Mouse (Mus musculus): ENCODE data around the gene Dgkb. TPM values are rescaled to one million over a fixed set of nuclear protein-coding genes. Genes with fewer than 3 reads are reported as not detected.

Gene Dgkb
- polyA plus RNA-seq, 1 experiment from 2014 or later = 8.9 TPM

GRCm38 (mm10) chr12:38303841-38304240 is 486.3 kb downstream of the Dgkb start:
- no peak overlapping the region for H3K27ac ChIP-seq (ENCODE audit: low read length)
- ATAC-seq = peak; percentile 73
- no peaks in the 10 kb centered on the region; the same call in 1 of the 2 replicates for H3K4me1 ChIP-seq (ENCODE audit: control insufficient read depth, insufficient read depth, low read length)

GRCm38 (mm10) chr12:38304245-38304644 is 486.7 kb downstream of the Dgkb start:
- no peaks in the 10 kb centered on the region; the same call in 1 of the 2 replicates for H3K4me1 ChIP-seq (ENCODE audit: control insufficient read depth, insufficient read depth, low read length)
- no peak overlapping the region for H3K27ac ChIP-seq (ENCODE audit: low read length)
- no peak overlapping the region for H3K9ac ChIP-seq (ENCODE audit: low read depth, low read length)
- no peaks in the 10 kb centered on the region for H3K9me3 ChIP-seq (replicated peaks; ENCODE audit: control insufficient read depth, low read length, poor library complexity, severe bottlenecking)
- 68% methylated on average over 3 of the region's 3 CpGs for WGBS
- H3K4me2 ChIP-seq (ENCODE audit: low read length) = no peak overlapping the region
- ATAC-seq = no peak
- H3K4me3 ChIP-seq (ENCODE audit: low read depth, low read length) = no peak overlapping the region
- no peaks in the 10 kb centered on the region for H3K36me3 ChIP-seq (ENCODE audit: control insufficient read depth, insufficient read depth, low read length)
- no peaks in the 10 kb centered on the region for H3K27me3 ChIP-seq (ENCODE audit: control insufficient read depth, insufficient read depth, low read depth, low read length)

More at GRCm38 (mm10) chr12:38303841-38304240, 486.3 kb downstream of the Dgkb start:
- H3K4me2 ChIP-seq (ENCODE audit: low read length) = no peak overlapping the region
- H3K9me3 ChIP-seq (replicated peaks; ENCODE audit: control insufficient read depth, low read length, poor library complexity, severe bottlenecking) = no peaks in the 10 kb centered on the region
- no peaks in the 10 kb centered on the region for H3K27me3 ChIP-seq (ENCODE audit: control insufficient read depth, insufficient read depth, low read depth, low read length)
- no peaks in the 10 kb centered on the region for H3K36me3 ChIP-seq (ENCODE audit: control insufficient read depth, insufficient read depth, low read length)
- 11% methylated on average over 3 of the region's 3 CpGs for WGBS
- H3K4me3 ChIP-seq (ENCODE audit: low read depth, low read length) = no peak overlapping the region
- no peak overlapping the region for H3K9ac ChIP-seq (ENCODE audit: low read depth, low read length)

GRCm38 (mm10) chr12:38309885-38310284 is 492.4 kb downstream of the Dgkb start:
- H3K4me1 ChIP-seq (ENCODE audit: control insufficient read depth, insufficient read depth, low read length) = no peaks in the 10 kb centered on the region
- no peak for ATAC-seq
- no peak overlapping the region for H3K27ac ChIP-seq (ENCODE audit: low read length)
- no peak overlapping the region for H3K9ac ChIP-seq (ENCODE audit: low read depth, low read length)
- no peaks in the 10 kb centered on the region for H3K36me3 ChIP-seq (ENCODE audit: control insufficient read depth, insufficient read depth, low read length)
- H3K4me3 ChIP-seq (ENCODE audit: low read depth, low read length) = no peak overlapping the region
- no peaks in the 10 kb centered on the region for H3K9me3 ChIP-seq (replicated peaks; ENCODE audit: control insufficient read depth, low read length, poor library complexity, severe bottlenecking)
- no peak overlapping the region for H3K4me2 ChIP-seq (ENCODE audit: low read length)
- H3K27me3 ChIP-seq (ENCODE audit: control insufficient read depth, insufficient read depth, low read depth, low read length) = no peaks in the 10 kb centered on the region

- Histone ChIP-seq H3K4me1 (ENCODE audit: control insufficient read depth, insufficient read depth, low read length) (no peaks in the 10 kb centered on the region), H3K36me3 (ENCODE audit: control insufficient read depth, insufficient read depth, low read length) (no peaks in the 10 kb centered on the region), H3K4me2 (ENCODE audit: low read length) (no peak overlapping the region), H3K9me3 (replicated peaks; ENCODE audit: control insufficient read depth, low read length, poor library complexity, severe bottlenecking) (no peaks in the 10 kb centered on the region), H3K9ac (ENCODE audit: low read depth, low read length) (no peak overlapping the region), H3K27me3 (ENCODE audit: control insufficient read depth, insufficient read depth, low read depth, low read length) (no peaks in the 10 kb centered on the region), H3K4me3 (ENCODE audit: low read depth, low read length) (no peak overlapping the region), H3K27ac (ENCODE audit: low read length) (no peak overlapping the region)
- ATAC-seq = no peak
- WGBS = 21% methylated on average over 1 of the region's 1 CpGs
These were observed 510.3 kb downstream of the Dgkb start for GRCm38 (mm10) chr12:38327729-38328271.

DNA sequence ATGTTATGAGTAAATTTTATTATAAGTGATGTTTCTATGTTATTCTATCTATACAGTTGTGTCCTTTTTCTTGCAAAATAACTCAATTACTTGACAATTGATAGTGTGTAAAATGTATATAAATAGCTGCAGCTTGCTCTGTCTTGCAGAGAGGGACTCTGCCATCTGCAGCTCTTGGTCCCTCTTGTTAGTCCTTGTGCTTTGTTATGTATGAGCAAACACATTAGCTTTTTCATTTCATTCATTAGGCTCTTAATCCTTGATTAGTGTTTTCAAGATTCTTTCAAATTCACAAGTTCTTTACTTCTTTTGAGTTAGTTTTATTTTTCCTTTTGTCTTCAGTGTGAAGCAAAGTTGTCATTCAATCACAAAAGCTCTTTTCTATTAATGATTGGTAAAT is 511.3 kb downstream of the Dgkb start:
- Histone ChIP-seq H3K4me3 (ENCODE audit: low read depth, low read length) (no peak overlapping the region), H3K36me3 (ENCODE audit: control insufficient read depth, insufficient read depth, low read length) (no peaks in the 10 kb centered on the region), H3K9me3 (replicated peaks; ENCODE audit: control insufficient read depth, low read length, poor library complexity, severe bottlenecking) (no peaks in the 10 kb centered on the region), H3K27me3 (ENCODE audit: control insufficient read depth, insufficient read depth, low read depth, low read length) (no peaks in the 10 kb centered on the region), H3K4me1 (ENCODE audit: control insufficient read depth, insufficient read depth, low read length) (no peaks in the 10 kb centered on the region), H3K27ac (ENCODE audit: low read length) (no peak overlapping the region), H3K4me2 (ENCODE audit: low read length) (no peak overlapping the region), H3K9ac (ENCODE audit: low read depth, low read length) (no peak overlapping the region)
- ATAC-seq = no peak

GRCm38 (mm10) chr12:38342657-38343056 is 525.1 kb downstream of the Dgkb start:
- H3K36me3 ChIP-seq (ENCODE audit: control insufficient read depth, insufficient read depth, low read length) = no peaks in the 10 kb centered on the region
- H3K27me3 ChIP-seq (ENCODE audit: control insufficient read depth, insufficient read depth, low read depth, low read length) = no peaks in the 10 kb centered on the region
- no peaks in the 10 kb centered on the region for H3K4me1 ChIP-seq (ENCODE audit: control insufficient read depth, insufficient read depth, low read length)
- H3K4me3 ChIP-seq (ENCODE audit: low read depth, low read length) = no peak overlapping the region
- no peak overlapping the region for H3K9ac ChIP-seq (ENCODE audit: low read depth, low read length)
- ATAC-seq = peak; percentile 92
- no peak overlapping the region for H3K27ac ChIP-seq (ENCODE audit: low read length)
- H3K4me2 ChIP-seq (ENCODE audit: low read length) = peak overlapping the region; percentile 5
- WGBS = 4% methylated on average over 6 of the region's 6 CpGs
- no peaks in the 10 kb centered on the region for H3K9me3 ChIP-seq (replicated peaks; ENCODE audit: control insufficient read depth, low read length, poor library complexity, severe bottlenecking)

DNA sequence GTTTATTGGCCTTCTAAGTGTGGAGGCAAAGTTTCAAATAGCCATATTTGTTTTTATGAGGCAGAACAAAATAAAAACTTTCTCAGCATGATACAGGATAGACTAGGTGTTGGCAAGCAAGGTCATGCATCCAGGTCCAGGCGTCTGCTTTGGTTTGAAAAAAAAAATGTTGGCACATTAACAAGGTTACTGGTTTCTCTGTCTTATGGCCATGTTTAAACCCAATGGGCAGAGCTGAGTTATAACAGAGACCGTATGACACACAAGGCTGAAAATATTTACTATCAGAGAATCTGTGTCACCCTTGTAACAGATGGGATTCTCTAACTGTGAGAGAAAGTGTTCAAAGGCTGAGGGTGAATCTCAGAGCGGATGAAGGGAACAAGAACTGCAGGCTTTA is 535.0 kb downstream of the Dgkb start:
- 93% methylated on average over 3 of the region's 3 CpGs for WGBS
- Histone ChIP-seq H3K4me1 (ENCODE audit: control insufficient read depth, insufficient read depth, low read length) (no peaks in the 10 kb centered on the region), H3K9ac (ENCODE audit: low read depth, low read length) (no peak overlapping the region), H3K9me3 (replicated peaks; ENCODE audit: control insufficient read depth, low read length, poor library complexity, severe bottlenecking) (no peaks in the 10 kb centered on the region), H3K36me3 (ENCODE audit: control insufficient read depth, insufficient read depth, low read length) (no peaks in the 10 kb centered on the region), H3K4me3 (ENCODE audit: low read depth, low read length) (no peak overlapping the region), H3K27ac (ENCODE audit: low read length) (no peak overlapping the region), H3K4me2 (ENCODE audit: low read length) (no peak overlapping the region), H3K27me3 (ENCODE audit: control insufficient read depth, insufficient read depth, low read depth, low read length) (no peaks in the 10 kb centered on the region)
- ATAC-seq = no peak

GRCm38 (mm10) chr12:38356386-38356785 is 538.9 kb downstream of the Dgkb start:
- H3K27ac ChIP-seq (ENCODE audit: low read length) = no peak overlapping the region
- no peak overlapping the region for H3K4me3 ChIP-seq (ENCODE audit: low read depth, low read length)
- H3K9ac ChIP-seq (ENCODE audit: low read depth, low read length) = no peak overlapping the region
- ATAC-seq = no peak
- H3K36me3 ChIP-seq (ENCODE audit: control insufficient read depth, insufficient read depth, low read length) = no peaks in the 10 kb centered on the region
- no peaks in the 10 kb centered on the region for H3K27me3 ChIP-seq (ENCODE audit: control insufficient read depth, insufficient read depth, low read depth, low read length)
- no peaks in the 10 kb centered on the region for H3K9me3 ChIP-seq (replicated peaks; ENCODE audit: control insufficient read depth, low read length, poor library complexity, severe bottlenecking)
- WGBS = 84% methylated on average over 1 of the region's 1 CpGs
- H3K4me1 ChIP-seq (ENCODE audit: control insufficient read depth, insufficient read depth, low read length) = no peaks in the 10 kb centered on the region
- no peak overlapping the region for H3K4me2 ChIP-seq (ENCODE audit: low read length)

GRCm38 (mm10) chr12:38361491-38361890 is 544.0 kb downstream of the Dgkb start:
- no peaks in the 10 kb centered on the region for H3K4me1 ChIP-seq (ENCODE audit: control insufficient read depth, insufficient read depth, low read length)

More at GRCm38 (mm10) chr12:38361491-38361890, 544.0 kb downstream of the Dgkb start:
- WGBS = 84% methylated on average over 4 of the region's 4 CpGs
- Histone ChIP-seq H3K36me3 (ENCODE audit: control insufficient read depth, insufficient read depth, low read length) (no peaks in the 10 kb centered on the region), H3K4me3 (ENCODE audit: low read depth, low read length) (no peak overlapping the region), H3K27me3 (ENCODE audit: control insufficient read depth, insufficient read depth, low read depth, low read length) (no peaks in the 10 kb centered on the region), H3K4me2 (ENCODE audit: low read length) (no peak overlapping the region), H3K9me3 (replicated peaks; ENCODE audit: control insufficient read depth, low read length, poor library complexity, severe bottlenecking) (no peaks in the 10 kb centered on the region), H3K27ac (ENCODE audit: low read length) (no peak overlapping the region), H3K9ac (ENCODE audit: low read depth, low read length) (no peak overlapping the region)
- no peak for ATAC-seq
